Mouse (Mus musculus) mouse embryonic stem cell (cell line): ENCODE data around the gene Gbf1.

Experiments used
- in situ Hi-C, 2 experiments: fragments of 300-500 bp; cut with MboI; formaldehyde crosslinking; loops; 1 replicate in 1 of 2; 3 replicates in 1 of 2; pipeline ENCODE4 v1.14.3; 2019 to 2020; ENCODE audit warnings: low sequenced_read_pairs in 2 of 2, low pct_unique_long_range_greater_than_20kb in 1 of 2, mixed read lengths in 1 of 2; ENCODE audit not compliant: unreplicated experiment in 1 of 2

Gene Gbf1

DNA sequence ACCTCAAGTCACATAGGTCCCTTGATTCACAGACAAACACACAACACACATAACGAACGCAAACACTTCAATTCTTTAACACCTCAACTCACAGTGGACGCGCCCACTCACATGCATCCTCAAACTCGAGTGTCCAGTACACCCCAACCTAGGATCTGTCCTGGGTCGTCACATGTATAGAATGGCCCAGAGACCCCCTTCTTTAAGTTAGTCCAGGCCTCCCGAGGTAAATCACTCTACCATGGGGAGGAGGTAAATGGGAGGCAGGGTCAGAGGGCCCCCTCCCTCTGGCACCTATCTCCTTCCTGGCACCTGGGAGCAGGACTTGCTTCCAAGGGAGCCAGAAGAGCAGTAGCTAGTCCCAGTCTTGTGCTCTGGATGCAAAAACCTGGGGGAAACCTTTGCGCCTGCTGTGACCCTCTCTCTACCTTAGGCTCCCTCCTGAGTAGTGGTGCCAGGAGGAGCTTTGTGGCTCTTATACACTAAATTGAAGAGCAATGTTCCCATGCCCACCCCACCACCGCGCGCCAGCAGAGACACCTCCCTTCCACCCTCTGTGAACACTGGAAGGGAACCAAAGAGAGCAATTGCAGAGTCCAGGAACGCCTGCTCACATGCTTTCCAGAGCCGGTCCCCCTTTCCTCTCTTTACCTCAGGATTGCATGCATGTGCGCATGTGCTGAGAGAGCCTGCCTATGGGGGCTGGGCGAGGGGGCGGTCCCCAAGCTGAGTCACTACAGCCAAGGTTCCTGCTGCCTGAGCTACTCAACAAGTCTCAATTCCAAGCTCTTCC lies 166.5 kb downstream of the Gbf1 start:
- in situ Hi-C loops: no loop called here

DNA sequence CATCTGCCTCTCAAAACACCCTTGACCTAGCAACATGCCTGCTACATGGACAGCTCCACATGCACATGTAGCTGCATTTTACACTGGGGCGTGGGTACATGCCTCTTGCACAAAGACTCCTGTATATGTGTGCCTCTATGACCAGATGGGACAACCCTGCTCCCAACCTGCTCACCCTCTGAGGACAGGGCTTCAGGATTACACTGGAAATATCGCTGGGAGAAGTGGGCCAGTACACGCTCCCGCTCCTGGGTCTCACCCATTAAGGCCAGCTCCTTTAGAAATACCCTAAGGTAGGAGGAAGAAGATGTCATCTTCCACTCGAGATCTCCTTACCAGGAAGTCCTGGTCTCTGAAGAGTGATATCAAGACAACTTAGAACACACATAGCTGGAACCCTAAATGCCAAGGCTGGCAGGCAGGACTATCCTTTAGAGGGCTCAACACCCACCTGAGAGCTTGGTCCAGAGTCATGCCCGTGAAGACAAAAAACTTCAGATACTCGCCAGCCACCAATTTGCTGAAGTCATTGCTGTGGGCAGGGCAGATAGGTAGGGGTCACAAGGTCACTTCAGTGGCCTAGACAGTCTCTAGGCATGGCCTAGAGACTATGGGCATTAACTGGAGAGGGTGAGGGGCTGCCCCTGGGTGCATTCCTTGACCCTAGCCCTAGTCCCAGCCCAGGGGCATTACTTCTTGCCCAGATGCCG lies 167.9 kb downstream of the Gbf1 start:
- in situ Hi-C loops: no loop called here

DNA sequence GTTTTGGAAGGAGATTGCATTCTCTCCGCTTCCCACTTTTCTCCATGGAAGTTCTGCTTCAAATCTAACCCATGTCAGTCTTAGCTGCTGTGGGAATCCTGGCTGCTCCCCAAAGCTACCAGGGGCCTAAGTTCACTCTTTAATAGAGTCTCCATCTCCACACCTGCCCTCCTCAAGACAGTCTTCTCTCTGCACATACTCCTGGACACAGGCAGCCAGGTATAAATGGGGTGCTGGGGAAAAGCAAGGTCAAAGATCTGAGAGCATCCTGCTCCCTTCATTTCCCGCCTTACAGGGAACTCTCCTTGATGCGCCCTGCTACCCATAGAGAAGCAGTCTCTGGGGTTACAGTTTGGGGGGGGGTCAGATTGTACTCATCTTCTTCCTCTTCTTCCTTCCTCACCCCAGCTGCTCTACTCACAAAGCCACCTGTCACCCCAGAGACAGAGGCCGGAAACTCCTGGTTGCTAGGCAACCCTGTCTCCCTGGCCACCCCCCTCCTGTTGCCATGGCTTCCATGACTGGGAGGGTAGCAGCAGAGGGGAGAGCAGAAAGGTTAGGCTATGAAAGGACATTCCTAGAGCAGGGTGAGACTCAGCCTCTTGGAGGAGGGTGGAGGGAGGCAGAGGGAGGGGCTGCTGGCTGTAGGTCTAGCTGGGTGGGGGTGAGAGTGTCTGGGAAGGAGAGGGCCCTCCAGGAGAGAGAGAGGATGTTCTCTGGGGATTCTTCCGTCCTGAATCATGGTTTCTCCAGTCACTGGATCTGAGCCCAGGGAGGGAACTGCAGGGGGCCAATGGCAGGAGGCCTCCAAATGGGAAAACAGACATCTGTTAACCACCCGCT lies 169.0 kb downstream of the Gbf1 start:
- in situ Hi-C loops: no loop called here

- in situ Hi-C loops: no loop called here
These were observed 170.1 kb downstream of the Gbf1 start for GRCm38 (mm10) chr19:46322144-46322995.

DNA sequence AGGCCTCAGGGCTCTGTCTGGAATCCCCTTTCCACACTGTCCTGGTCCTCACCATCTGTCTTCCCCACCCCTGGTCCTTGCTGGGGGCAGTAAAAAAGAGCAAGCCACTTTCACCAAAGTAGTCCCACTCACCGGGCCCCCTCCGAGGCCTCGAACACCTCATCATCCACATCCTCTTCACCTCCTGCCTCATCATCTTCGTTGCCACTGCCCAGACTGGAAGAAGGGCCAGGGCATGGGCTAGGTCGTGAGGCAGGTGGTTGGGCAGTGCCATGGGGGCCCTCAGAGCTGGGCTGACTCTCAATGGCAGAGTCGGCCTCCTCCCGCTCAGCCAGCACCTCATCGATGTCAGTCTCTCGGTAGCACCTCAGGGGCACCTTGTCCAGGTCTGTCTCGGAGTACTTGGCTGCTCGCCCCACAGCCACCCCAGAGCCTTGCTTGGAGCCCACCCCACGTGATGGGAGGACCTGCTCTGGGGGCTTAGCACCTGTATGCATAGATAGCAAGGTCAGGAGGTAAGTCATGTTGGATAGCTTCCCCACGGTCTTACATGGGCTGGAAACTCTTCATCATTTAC lies 170.8 kb downstream of the Gbf1 start:
- in situ Hi-C loops: no loop called here

GRCm38 (mm10) chr19:46323716-46324115 lies 171.4 kb downstream of the Gbf1 start:
- in situ Hi-C loops: no loop called here

GRCm38 (mm10) chr19:46324366-46324765 lies 172.1 kb downstream of the Gbf1 start:
- in situ Hi-C loops: no loop called here

DNA sequence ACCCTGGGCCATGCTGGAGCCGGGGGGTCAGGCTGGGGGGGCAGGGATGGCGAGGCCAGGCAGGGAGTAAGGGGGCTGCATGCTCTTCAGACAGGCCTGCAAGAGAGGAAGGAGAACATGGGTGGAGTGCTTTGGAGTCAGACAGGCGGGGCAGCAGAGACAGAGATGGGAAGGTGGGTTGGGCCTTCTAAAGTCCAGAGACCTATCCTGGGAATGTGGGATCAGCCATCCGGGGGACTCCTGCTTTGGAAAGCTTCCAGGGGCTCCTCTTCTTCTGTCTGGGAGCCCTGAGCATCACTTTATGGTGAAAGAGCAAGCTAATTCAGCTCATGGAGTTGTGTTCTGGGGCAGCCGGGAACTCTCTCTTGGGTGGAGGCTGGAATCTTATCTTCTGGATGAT lies 172.6 kb downstream of the Gbf1 start:
- in situ Hi-C loops: no loop called here

DNA sequence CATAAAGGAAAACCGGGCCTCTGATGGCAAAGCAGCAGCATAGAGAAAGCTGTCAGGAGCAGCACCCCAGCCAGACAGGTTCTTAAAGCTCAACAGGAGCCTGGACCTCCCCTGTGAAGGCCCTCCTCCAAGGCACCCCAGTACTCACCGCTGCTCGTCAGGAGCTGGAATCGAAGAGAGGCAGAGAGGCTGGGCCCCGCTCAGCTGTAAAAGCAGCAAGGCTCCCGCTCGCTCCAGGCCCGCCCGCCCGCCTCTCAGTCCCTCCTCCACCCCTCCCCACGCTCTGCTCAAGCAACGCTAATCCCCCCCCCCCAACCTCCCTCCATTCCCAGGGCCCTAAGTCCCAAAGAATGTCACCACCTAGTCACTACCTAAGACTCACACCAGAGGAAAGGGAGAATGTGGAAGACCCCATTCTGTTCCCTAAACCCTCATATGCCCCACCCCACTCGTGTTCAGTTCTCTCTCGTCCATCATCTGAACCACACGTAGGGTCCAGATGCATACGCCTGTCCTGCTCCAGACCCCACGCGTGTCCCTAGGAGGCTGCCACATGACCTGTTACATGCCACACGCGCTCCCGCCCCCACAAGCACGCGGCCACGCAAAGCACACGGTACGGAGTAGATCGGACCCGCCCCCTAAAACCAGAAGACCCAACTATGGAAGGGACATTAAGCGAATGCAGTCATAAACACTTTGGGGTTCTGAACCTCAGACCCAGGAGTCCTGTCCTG lies 173.9 kb downstream of the Gbf1 start:
- in situ Hi-C loops: no loop called here

GRCm38 (mm10) chr19:46326756-46327305 lies 174.5 kb downstream of the Gbf1 start, which contains the start of gene Psd:
TSS of gene Psd (minus strand) at chr19:46327156.
- in situ Hi-C loops: no loop called here

- in situ Hi-C loops: no loop called here
These were observed 175.3 kb downstream of the Gbf1 start for GRCm38 (mm10) chr19:46327531-46328064.

GRCm38 (mm10) chr19:46328081-46329030 lies 176.0 kb downstream of the Gbf1 start, which contains the start of gene Fbxl15:
TSS of gene Fbxl15 (plus strand) at chr19:46328184.
- in situ Hi-C loops: no loop called here

DNA sequence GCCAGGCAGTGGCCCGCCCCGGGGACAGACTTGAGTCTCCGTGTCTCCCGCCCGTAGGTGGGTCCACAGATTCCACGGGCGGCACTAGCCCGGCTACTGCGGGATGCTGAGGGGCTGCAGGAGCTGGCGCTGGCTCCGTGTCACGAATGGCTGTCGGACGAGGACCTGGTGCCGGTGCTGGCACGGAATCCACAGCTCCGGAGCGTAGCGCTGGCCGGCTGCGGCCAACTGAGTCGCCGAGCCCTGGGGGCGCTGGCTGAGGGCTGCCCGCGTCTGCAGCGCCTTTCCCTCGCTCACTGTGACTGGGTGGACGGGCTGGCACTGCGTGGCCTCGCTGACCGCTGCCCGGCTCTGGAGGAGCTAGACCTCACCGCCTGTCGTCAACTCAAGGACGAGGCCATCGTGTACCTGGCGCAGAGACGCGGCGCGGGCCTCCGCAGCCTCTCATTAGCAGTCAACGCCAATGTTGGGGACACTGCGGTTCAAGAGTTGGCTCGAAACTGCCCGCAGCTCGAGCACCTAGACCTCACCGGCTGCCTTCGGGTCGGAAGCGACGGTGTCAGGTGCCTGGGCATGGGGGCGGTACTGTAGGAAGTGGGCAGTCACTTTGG lies 176.8 kb downstream of the Gbf1 start:
- in situ Hi-C loops: no loop called here

GRCm38 (mm10) chr19:46329951-46330350 lies 177.6 kb downstream of the Gbf1 start:
- in situ Hi-C loops: no loop called here

DNA sequence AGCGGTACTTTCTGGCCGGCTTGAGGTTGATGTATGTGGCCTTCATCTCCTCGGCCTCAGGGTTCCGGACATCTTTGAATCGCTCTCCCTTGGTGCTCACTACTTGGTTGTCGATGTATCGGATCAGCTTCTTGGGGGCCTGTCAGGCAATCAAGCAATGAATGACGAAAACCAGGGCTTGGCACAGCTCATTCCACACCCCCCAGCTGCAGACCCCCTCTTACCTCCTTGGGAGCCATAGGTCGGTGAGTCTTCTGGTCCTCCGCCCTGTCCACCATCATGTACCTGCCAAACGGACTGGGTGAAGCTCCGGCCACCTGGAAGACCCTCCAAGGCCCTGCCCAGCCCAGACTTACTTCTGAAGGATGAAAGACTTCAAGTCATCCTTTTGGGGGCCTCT lies 178.4 kb downstream of the Gbf1 start:
- in situ Hi-C loops: no loop called here
